Mouse (Mus musculus): ENCODE measurements at regions not wholly inside any gene's neighbourhood (a gene's known extent, or its start where the extent isn't known, plus 50 kb on each side); places are given as distances from the start of the nearest gene placed in this dataset.
"Not testable (repeated sequence)": the region's sequence is repeated elsewhere in the genome, so short reads cannot be mapped to it uniquely, and the experiment has no call there.

DNA sequence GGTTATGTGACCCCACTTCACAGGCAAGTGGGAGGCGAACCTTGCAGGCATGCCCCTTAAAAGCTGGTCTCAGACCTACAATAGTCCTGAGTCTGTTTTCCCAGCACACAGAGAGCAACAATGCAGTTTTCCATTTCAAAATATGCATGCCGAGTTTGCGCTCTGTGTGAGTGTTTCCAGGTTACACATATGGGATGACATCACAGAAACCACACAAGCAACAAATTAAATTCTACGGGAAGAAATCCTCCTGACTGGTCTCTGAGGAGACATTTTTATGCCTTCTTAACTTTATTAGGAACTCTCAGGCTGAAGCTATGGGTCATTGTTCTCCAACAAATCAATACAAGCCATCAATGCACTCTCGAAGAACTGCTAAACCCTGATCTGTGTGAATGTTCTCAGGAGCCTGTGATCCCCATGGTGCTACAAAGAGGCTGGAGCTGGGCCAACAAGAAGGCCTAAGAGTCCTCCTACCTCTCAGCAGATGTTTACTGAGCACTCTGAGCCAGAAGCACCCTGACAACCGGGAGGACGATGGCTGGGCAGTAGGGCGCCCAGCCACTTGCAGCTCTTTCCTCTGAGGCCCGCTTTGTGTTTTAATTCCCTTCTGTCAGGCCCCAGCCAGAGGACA, 458.3 kb upstream of the Nrxn1 start:
- H3K27me3 ChIP-seq (ENCODE audit: control insufficient read depth, insufficient read depth, low read length); H3K9me3 ChIP-seq (ENCODE audit: control insufficient read depth, low read length); H3K4me3 ChIP-seq (replicated peaks; ENCODE audit: low read depth, low read length); H3K4me1 ChIP-seq (ENCODE audit: control insufficient read depth, insufficient read depth, low read length); H3K4me2 ChIP-seq (ENCODE audit: low read length); ATAC-seq (ENCODE audit: low FRiP score, low TSS enrichment); H3K36me3 ChIP-seq (ENCODE audit: control insufficient read depth, insufficient read depth, low read length); H3K9ac ChIP-seq (replicated peaks; ENCODE audit: low read length); DNase-seq; H3K27ac ChIP-seq (replicated peaks; ENCODE audit: low read depth, low read length): not testable (repeated sequence)
- 84% methylated on average over 5 of the region's 9 CpGs for WGBS

- H3K4me2 ChIP-seq (ENCODE audit: low read length): no peak overlapping the region
- H3K9ac ChIP-seq (replicated peaks; ENCODE audit: low read length): no peak overlapping the region
- no peaks in the 10 kb centered on the region for H3K9me3 ChIP-seq (ENCODE audit: control insufficient read depth, low read length)
- no peaks in the 10 kb centered on the region for H3K27me3 ChIP-seq (ENCODE audit: control insufficient read depth, insufficient read depth, low read length)
- DNase-seq: no peak
- H3K4me3 ChIP-seq (replicated peaks; ENCODE audit: low read depth, low read length): no peak overlapping the region
- H3K4me1 ChIP-seq (ENCODE audit: control insufficient read depth, insufficient read depth, low read length): no peaks in the 10 kb centered on the region
- H3K36me3 ChIP-seq (ENCODE audit: control insufficient read depth, insufficient read depth, low read length): no peaks in the 10 kb centered on the region
- WGBS: 90% methylated on average over 1 of the region's 1 CpGs
- no peak for ATAC-seq (ENCODE audit: low FRiP score, low TSS enrichment)
- no peak overlapping the region for H3K27ac ChIP-seq (replicated peaks; ENCODE audit: low read depth, low read length)
These were observed 438.6 kb upstream of the Nrxn1 start for GRCm38 (mm10) chr17:91531488-91531887.

GRCm38 (mm10) chr17:91517256-91517655, 424.4 kb upstream of the Nrxn1 start:
- H3K4me2 ChIP-seq (ENCODE audit: low read length): no peak overlapping the region
- no peak overlapping the region for H3K4me3 ChIP-seq (replicated peaks; ENCODE audit: low read depth, low read length)
- ATAC-seq (ENCODE audit: low FRiP score, low TSS enrichment): no peak
- no peak overlapping the region for H3K27ac ChIP-seq (replicated peaks; ENCODE audit: low read depth, low read length)
- H3K36me3 ChIP-seq (ENCODE audit: control insufficient read depth, insufficient read depth, low read length): no peaks in the 10 kb centered on the region
- no peaks in the 10 kb centered on the region for H3K4me1 ChIP-seq (ENCODE audit: control insufficient read depth, insufficient read depth, low read length)
- H3K9ac ChIP-seq (replicated peaks; ENCODE audit: low read length): no peak overlapping the region
- no peaks in the 10 kb centered on the region for H3K27me3 ChIP-seq (ENCODE audit: control insufficient read depth, insufficient read depth, low read length)
- DNase-seq: no peak
- H3K9me3 ChIP-seq (ENCODE audit: control insufficient read depth, low read length): no peaks in the 10 kb centered on the region

Measured in midbrain, embryonic 14.5 days (tissue).